Mouse (Mus musculus): ENCODE results near the gene Rap2a. TPM values are rescaled to one million over a fixed set of nuclear protein-coding genes. Genes with fewer than 3 reads are reported as not detected.
A peak's percentile ranks its signal among the peaks of the same experiment; 100 is the strongest.

Gene Rap2a
- polyA plus RNA-seq, 1 experiment from 2014 or later: 21.8 TPM

DNA sequence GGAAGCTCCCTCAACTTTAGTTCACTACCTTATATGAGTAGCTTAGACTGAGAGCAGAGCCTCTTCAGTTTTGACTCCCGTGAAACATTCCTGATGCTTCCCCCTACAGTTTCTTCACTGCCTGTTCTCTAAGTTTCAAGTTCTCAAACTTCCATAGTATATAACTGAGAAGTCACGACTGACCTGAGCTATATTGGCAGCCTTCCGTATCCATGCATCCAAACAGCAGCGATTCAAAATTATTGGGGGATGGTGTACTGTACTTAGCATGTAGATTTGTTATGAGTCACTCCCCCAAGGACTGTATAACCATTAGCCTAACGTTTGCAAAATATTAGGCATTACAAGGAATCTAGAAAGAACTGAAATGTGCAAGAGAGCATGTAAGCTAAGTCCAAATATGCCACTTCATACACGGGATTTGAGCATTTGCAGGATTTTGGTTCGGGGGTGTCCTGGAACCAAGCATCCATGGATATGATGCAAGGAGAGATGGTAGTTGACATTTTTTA lies 2.0 kb upstream of the Rap2a start:
- Histone ChIP-seq H3K4me3 (no peak overlapping the region), H3K4me1 (peaks cover 11% of the 10 kb centered on the region; the same call in 1 of the 2 replicates), H3K27me3 (replicated peaks) (no peaks in the 10 kb centered on the region), H3K9ac (no peak overlapping the region), H3K36me3 (no peaks in the 10 kb centered on the region), H3K4me2 (replicated peaks) (peak overlapping the region; percentile 73), H3K27ac (no peak overlapping the region), H3K9me3 (no peaks in the 10 kb centered on the region)
- no peak for ATAC-seq (ENCODE audit: low FRiP score, low read depth)
- 79% methylated on average over 7 of the region's 7 CpGs for WGBS

DNA sequence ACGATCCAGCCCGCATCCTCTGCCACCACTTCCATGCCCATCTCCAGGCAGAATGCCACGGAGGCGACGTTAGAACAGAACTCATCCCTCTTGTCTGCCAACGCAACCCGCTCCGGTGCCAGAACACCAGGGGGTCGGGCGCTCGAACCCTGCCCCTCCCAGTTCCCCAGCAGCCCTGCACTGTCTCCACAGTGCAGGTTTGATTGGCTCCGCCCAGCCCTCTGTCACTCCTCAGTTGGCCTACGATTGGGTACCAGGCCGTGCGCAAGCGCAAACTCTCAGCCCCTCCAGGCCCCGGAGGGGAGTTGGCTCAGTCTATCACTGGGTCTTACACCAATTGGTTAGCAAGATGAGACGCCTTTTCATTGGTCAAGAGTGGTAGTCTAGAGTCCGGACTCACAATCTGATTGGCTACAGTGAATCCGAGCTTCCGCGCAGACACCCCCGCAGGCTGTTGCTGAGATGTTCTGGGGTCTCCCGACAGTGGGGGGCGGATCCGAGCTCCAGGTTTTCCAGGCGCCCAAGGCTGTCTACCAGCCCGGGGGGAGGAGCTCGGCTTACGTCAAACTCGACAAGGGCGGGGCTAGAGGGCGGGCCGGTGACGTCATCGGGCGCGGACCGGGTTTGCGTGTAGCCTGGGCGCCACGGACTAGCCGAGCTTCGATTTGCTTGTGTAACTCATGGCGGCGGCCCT lies 809 bp upstream of the Rap2a start:
- WGBS: under 1% methylated on average over 46 of the region's 46 CpGs
- H3K27me3 ChIP-seq (replicated peaks): no peaks in the 10 kb centered on the region
- ATAC-seq (ENCODE audit: low FRiP score, low read depth): peak; percentile 97
- H3K9me3 ChIP-seq: no peaks in the 10 kb centered on the region
- peak overlapping the region; percentile 86 for H3K9ac ChIP-seq
- peaks cover 4% of the 10 kb centered on the region; the same call in 1 of the 2 replicates for H3K36me3 ChIP-seq
- H3K4me3 ChIP-seq: peak overlapping the region; percentile 76
- H3K4me1 ChIP-seq: peaks cover 11% of the 10 kb centered on the region; the same call in 1 of the 2 replicates
- H3K27ac ChIP-seq: peak overlapping the region; percentile 91
- H3K4me2 ChIP-seq (replicated peaks): peak overlapping the region; percentile 73

DNA sequence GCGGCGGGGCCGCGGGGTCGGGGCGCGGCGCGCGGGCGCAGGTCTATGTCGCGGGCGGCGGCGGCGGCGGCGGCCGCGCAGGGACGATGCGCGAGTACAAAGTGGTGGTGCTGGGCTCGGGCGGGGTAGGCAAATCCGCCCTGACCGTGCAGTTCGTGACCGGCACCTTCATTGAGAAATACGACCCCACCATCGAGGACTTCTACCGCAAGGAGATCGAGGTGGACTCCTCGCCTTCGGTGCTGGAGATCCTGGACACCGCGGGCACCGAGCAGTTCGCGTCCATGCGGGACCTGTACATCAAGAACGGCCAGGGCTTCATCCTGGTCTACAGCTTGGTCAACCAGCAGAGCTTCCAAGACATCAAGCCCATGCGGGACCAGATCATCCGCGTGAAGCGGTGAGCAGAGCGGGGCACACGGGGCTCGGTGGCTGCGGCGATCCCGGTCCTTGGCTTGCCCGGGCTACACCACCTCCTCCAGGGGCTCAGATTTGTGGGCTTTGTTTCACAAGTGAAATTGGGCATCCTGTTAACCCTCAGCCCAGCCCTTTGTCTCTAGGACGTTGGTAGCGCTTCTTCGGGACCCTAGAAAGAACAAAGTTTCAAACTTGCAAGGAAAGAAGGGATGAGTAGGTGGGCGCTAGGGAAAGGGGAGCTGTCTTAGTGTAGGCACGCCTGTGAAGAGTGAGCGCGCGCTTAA lies 547 bp downstream of the Rap2a start:
- Histone ChIP-seq H3K27me3 (replicated peaks) (no peaks in the 10 kb centered on the region), H3K9me3 (no peaks in the 10 kb centered on the region), H3K27ac (peak overlapping the region; percentile 91), H3K36me3 (peaks cover 4% of the 10 kb centered on the region; the same call in 1 of the 2 replicates), H3K9ac (peak overlapping the region; percentile 86), H3K4me2 (replicated peaks) (peak overlapping the region; percentile 73), H3K4me3 (peak overlapping the region; percentile 76), H3K4me1 (peaks cover 11% of the 10 kb centered on the region; the same call in 1 of the 2 replicates)
- ATAC-seq (ENCODE audit: low FRiP score, low read depth): peak; percentile 18
- under 1% methylated on average over 52 of the region's 62 CpGs for whole genome bisulfite sequencing

DNA sequence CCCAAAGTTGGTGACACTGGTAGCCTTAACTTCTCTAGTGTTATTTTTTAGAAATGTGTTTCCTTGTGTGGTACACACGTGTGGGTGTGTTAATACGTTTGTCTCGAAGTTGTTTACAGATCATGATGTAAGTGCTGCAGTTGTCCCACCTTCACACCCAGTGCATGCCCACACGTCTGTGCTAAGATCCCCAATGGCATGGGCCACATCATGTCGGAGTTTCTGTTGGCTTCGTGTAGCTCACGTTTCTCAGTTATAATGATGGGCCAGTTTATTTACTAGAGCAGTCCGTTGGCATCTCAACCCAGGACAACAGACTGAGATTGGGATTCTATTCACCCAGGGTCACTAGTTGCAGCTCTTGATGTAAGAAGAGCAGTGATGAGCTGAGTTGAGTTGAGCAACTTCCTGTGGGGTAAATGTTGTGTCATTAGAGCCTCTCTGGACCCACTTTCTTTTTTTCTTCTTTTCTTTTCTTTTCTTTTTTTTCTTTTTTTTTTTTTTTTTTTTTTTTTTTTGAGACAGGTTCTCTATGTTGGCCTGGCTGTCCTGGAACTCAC lies 2.2 kb downstream of the Rap2a start:
- 87% methylated on average over 8 of the region's 8 CpGs for WGBS
- no peaks in the 10 kb centered on the region for H3K27me3 ChIP-seq (replicated peaks)
- H3K4me1 ChIP-seq: peaks cover 11% of the 10 kb centered on the region; the same call in 1 of the 2 replicates
- no peak overlapping the region for H3K27ac ChIP-seq
- 0 out of 2 replicates have a peak overlapping the region, but pooled peaks have one; percentile 0 for H3K4me2 ChIP-seq (replicated peaks)
- no peak overlapping the region for H3K9ac ChIP-seq
- H3K9me3 ChIP-seq: no peaks in the 10 kb centered on the region
- peaks cover 4% of the 10 kb centered on the region; the same call in 1 of the 2 replicates for H3K36me3 ChIP-seq
- no peak overlapping the region for H3K4me3 ChIP-seq
- ATAC-seq (ENCODE audit: low FRiP score, low read depth): no peak

DNA sequence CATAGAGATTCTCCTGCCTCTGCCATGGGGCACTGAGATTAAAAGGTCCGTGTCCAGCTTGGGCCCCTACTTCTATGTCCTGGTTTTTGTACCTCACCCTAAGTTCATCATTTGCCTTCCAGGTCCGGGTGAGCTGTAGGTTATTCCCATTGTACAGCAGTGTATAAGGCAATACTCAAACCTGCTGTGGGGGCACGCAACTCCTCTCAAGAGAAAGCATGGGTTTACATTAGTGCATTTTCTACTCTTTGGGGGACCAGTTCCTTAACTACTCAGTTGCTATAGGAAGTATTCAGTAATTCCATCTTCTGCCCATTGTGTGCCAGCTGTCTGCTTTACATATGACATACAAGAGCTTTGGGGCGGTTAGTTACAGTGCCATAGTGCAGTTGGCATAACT lies 2.7 kb downstream of the Rap2a start:
- Histone ChIP-seq H3K4me2 (replicated peaks) (no peak overlapping the region), H3K9ac (no peak overlapping the region), H3K27ac (no peak overlapping the region), H3K4me1 (peaks cover 11% of the 10 kb centered on the region; the same call in 1 of the 2 replicates), H3K9me3 (no peaks in the 10 kb centered on the region), H3K4me3 (no peak overlapping the region), H3K36me3 (peaks cover 4% of the 10 kb centered on the region; the same call in 1 of the 2 replicates), H3K27me3 (replicated peaks) (no peaks in the 10 kb centered on the region)
- 92% methylated on average over 4 of the region's 4 CpGs for WGBS
- no peak for ATAC-seq (ENCODE audit: low FRiP score, low read depth)

DNA sequence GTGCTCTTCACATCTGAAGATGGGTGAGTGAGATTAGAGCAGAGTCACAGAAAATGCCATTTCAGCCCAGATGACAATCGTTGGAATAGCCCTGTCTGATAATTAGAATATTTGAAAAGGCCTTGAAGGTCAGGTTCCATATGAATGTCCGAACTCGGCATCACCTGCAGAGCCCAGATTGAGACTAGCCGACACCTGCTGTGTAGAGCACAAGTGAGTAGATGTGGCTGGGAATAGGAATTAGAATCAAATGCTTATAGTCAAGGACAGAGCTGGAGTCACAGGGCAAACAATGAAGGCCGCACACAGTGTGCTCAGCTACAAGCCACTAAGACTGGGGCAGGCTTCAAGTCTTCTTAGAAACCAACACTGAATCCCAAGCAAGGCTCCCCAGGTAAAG lies 6.3 kb downstream of the Rap2a start:
- Histone ChIP-seq H3K4me2 (replicated peaks) (no peak overlapping the region), H3K27ac (no peak overlapping the region), H3K36me3 (peaks cover 4% of the 10 kb centered on the region; the same call in 1 of the 2 replicates), H3K27me3 (replicated peaks) (no peaks in the 10 kb centered on the region), H3K4me3 (no peak overlapping the region), H3K4me1 (peaks cover 7% of the 10 kb centered on the region), H3K9ac (no peak overlapping the region), H3K9me3 (no peaks in the 10 kb centered on the region)
- 88% methylated on average over 5 of the region's 5 CpGs for WGBS
- ATAC-seq (ENCODE audit: low FRiP score, low read depth): no peak

DNA sequence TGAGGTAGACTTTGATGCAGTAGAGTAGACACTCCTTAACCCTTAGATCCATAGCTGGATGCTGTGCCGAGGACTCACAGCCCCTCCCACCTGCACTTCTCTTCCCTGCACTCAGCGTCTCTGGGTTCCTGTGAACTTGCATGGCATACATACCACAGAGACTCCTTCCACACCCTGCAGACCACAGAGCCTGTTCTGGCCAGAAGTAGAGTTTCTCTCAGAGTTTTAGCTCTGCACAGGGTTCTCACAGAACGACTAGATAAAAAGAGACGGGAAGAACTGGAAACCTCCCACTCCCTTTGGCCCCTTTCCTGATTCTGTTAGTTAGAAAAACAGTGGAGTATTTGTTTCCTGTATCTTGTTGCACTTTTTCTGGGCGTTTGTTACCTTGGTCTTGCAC lies 18.0 kb downstream of the Rap2a start:
- H3K9me3 ChIP-seq: no peaks in the 10 kb centered on the region
- H3K9ac ChIP-seq: no peak overlapping the region
- no peak overlapping the region for H3K27ac ChIP-seq
- 71% methylated on average over 5 of the region's 5 CpGs for WGBS
- H3K4me3 ChIP-seq: no peak overlapping the region
- H3K27me3 ChIP-seq (replicated peaks): no peaks in the 10 kb centered on the region
- H3K4me1 ChIP-seq: peaks cover 5% of the 10 kb centered on the region; the same call in 1 of the 2 replicates
- H3K36me3 ChIP-seq: no peaks in the 10 kb centered on the region
- ATAC-seq (ENCODE audit: low FRiP score, low read depth): no peak
- H3K4me2 ChIP-seq (replicated peaks): no peak overlapping the region

- no peak for ATAC-seq (ENCODE audit: low FRiP score, low read depth)
- H3K9ac ChIP-seq: no peak overlapping the region
- H3K4me2 ChIP-seq (replicated peaks): no peak overlapping the region
- H3K4me1 ChIP-seq: peaks cover 5% of the 10 kb centered on the region; the same call in 1 of the 2 replicates
- no peak overlapping the region for H3K27ac ChIP-seq
- no peaks in the 10 kb centered on the region for H3K27me3 ChIP-seq (replicated peaks)
- WGBS: 89% methylated on average over 5 of the region's 5 CpGs
- H3K36me3 ChIP-seq: no peaks in the 10 kb centered on the region
- H3K4me3 ChIP-seq: no peak overlapping the region
- H3K9me3 ChIP-seq: no peaks in the 10 kb centered on the region
Observed at GRCm38 (mm10) chr14:120496827-120497226, 18.6 kb downstream of the Rap2a start.

- ATAC-seq (ENCODE audit: low FRiP score, low read depth): no peak
Observed at GRCm38 (mm10) chr14:120499096-120499495, 20.9 kb downstream of the Rap2a start.

DNA sequence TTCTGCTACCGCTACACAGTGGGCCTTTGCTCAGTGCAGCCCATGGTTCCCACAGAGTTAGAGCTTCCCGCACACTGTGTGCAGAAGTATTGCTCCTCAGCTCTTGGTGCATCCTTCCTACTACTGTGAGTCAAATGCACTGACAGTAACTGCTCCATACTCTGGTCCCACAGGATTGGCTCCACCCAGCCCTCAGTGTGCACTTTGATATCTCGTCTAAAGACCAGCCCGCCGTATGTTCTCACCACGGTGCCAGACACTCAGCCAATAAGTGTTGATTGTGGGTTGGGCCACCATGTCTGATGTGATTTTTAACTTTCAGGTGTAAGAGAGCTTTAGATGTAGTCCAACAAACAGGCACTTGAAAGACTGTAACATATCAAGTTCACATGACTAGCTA lies 21.4 kb downstream of the Rap2a start:
- ATAC-seq (ENCODE audit: low FRiP score, low read depth): no peak
- Histone ChIP-seq H3K9ac (no peak overlapping the region), H3K4me2 (replicated peaks) (no peak overlapping the region), H3K27ac (no peak overlapping the region), H3K36me3 (peaks cover 3% of the 10 kb centered on the region; the same call in 1 of the 2 replicates), H3K4me1 (no peaks in the 10 kb centered on the region), H3K9me3 (no peaks in the 10 kb centered on the region), H3K4me3 (no peak overlapping the region), H3K27me3 (replicated peaks) (no peaks in the 10 kb centered on the region)
- 94% methylated on average over 6 of the region's 6 CpGs for WGBS

More at GRCm38 (mm10) chr14:120499096-120499495, 20.9 kb downstream of the Rap2a start:
- H3K36me3 ChIP-seq: peaks cover 3% of the 10 kb centered on the region; the same call in 1 of the 2 replicates
- WGBS: 93% methylated on average over 10 of the region's 10 CpGs
- H3K9ac ChIP-seq: no peak overlapping the region
- H3K4me3 ChIP-seq: no peak overlapping the region
- H3K4me2 ChIP-seq (replicated peaks): no peak overlapping the region
- peaks cover 3% of the 10 kb centered on the region; the same call in 1 of the 2 replicates for H3K4me1 ChIP-seq
- H3K9me3 ChIP-seq: no peaks in the 10 kb centered on the region
- H3K27me3 ChIP-seq (replicated peaks): no peaks in the 10 kb centered on the region
- no peak overlapping the region for H3K27ac ChIP-seq

- Histone ChIP-seq H3K4me2 (replicated peaks) (no peak overlapping the region), H3K4me3 (no peak overlapping the region), H3K36me3 (peaks cover 3% of the 10 kb centered on the region; the same call in 1 of the 2 replicates), H3K9me3 (no peaks in the 10 kb centered on the region), H3K27ac (no peak overlapping the region), H3K9ac (no peak overlapping the region), H3K27me3 (replicated peaks) (no peaks in the 10 kb centered on the region), H3K4me1 (no peaks in the 10 kb centered on the region)
- no peak for ATAC-seq (ENCODE audit: low FRiP score, low read depth)
- 94% methylated on average over 12 of the region's 12 CpGs for WGBS
Observed at GRCm38 (mm10) chr14:120500021-120500560, 21.8 kb downstream of the Rap2a start.

- ATAC-seq (ENCODE audit: low FRiP score, low read depth): no peak
- no peak overlapping the region for H3K4me2 ChIP-seq (replicated peaks)
- H3K9ac ChIP-seq: no peak overlapping the region
- no peaks in the 10 kb centered on the region for H3K4me1 ChIP-seq
- no peak overlapping the region for H3K27ac ChIP-seq
- no peaks in the 10 kb centered on the region for H3K9me3 ChIP-seq
- no peak overlapping the region for H3K4me3 ChIP-seq
- WGBS: 95% methylated on average over 5 of the region's 5 CpGs
- peaks cover 3% of the 10 kb centered on the region; the same call in 1 of the 2 replicates for H3K36me3 ChIP-seq
- no peaks in the 10 kb centered on the region for H3K27me3 ChIP-seq (replicated peaks)
Observed at GRCm38 (mm10) chr14:120500791-120501190, 22.5 kb downstream of the Rap2a start.

Data from neural tube, embryonic 12.5 days (tissue).